Comparison of ENCODE assay signal across 23 mouse cellular contexts in the genomic region with DNA sequence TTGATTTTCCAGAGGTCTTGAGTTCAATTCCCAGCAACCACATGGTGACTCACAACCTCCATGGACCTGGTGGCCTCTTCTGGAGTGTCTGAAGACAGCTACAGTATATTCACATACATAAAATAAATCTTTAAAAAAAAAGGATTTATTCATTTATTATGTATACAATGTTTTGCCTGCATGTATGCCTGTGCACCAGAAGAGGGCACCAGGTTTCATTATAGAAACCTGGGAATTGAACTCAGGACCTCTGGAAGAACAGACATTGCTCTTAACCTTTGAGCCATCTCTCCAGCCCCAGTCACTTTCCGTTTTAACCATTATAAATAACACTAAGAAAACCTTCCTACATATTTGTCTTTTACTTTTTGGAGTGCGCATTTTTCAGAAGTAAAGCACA. TPM values are rescaled to one million over a fixed set of nuclear protein-coding genes. Genes with fewer than 3 reads are reported as not detected.
DNase-seq lines count a peak whose midpoint lies in the region; ATAC-seq and TF ChIP-seq lines count a peak whose summit lies in the region.
"Had no signal": no experiment of that assay in that cellular context is flagged by ENCODE, and none has a peak within 500 bp of the region (broad histone marks: within the 10 kb centered on the region; RNA-seq: fewer than 3 reads in every experiment).

No protein-coding gene starts in this region.

- no peak for TF ChIP-seq EP300 in lung, postnatal 0 days (IDR thresholded peaks at IDR 0.05)
- no peak for TF ChIP-seq EP300 in stomach, postnatal 0 days (optimal IDR thresholded peaks at IDR 0.05)

- H3K9me3 ChIP-seq in lung, postnatal 0 days (ENCODE audit: low read length) = no peaks in the 10 kb centered on the region
- no peaks in the 10 kb centered on the region for H3K9me3 ChIP-seq in stomach, postnatal 0 days (ENCODE audit: control insufficient read depth, low read length)
- H3K9me3 ChIP-seq: limb, embryonic 13.5 days; liver, embryonic 13.5 days; midbrain, embryonic 13.5 days; neural tube, embryonic 15.5 days had no signal

- no peaks in the 10 kb centered on the region for H3K27me3 ChIP-seq in lung, postnatal 0 days (replicated peaks; ENCODE audit: insufficient read depth, low read length)
- no peaks in the 10 kb centered on the region for H3K27me3 ChIP-seq in stomach, postnatal 0 days (ENCODE audit: control insufficient read depth, insufficient read depth, low read length)
- H3K27me3 ChIP-seq: forebrain, embryonic 13.5 days; limb, embryonic 13.5 days; liver, embryonic 13.5 days; midbrain, embryonic 13.5 days; neural tube, embryonic 15.5 days had no signal

- H3K9ac ChIP-seq in lung, postnatal 0 days (replicated peaks; ENCODE audit: low read depth) = no peak overlapping the region
- H3K9ac ChIP-seq in stomach, postnatal 0 days (ENCODE audit: low read length) = no peak overlapping the region
- H3K9ac ChIP-seq: forebrain, embryonic 13.5 days; hindbrain, embryonic 14.5 days; limb, embryonic 13.5 days; liver, embryonic 13.5 days; midbrain, embryonic 13.5 days; neural tube, embryonic 15.5 days had no signal

- TF ChIP-seq CTCF in gastrocnemius, adult 2 months (IDR thresholded peaks at IDR 0.05) = peak; percentile 50
- peak; percentile 65 for TF ChIP-seq CTCF in layer of hippocampus, adult 2 months (conservative IDR thresholded peaks at IDR 0.05)
- peak; percentile 40 for TF ChIP-seq CTCF in lung, postnatal 0 days (IDR thresholded peaks at IDR 0.05)
- peak; percentile 37 for TF ChIP-seq CTCF in stomach, postnatal 0 days (IDR thresholded peaks at IDR 0.05; ENCODE audit: low read depth)

- DNase-seq in gastrocnemius, adult 2 months = no peak
- no peak for DNase-seq in gastrocnemius, postnatal 25 days
- no peak for DNase-seq in layer of hippocampus, adult 2 months (ENCODE audit: low spot score in 2 of 2)
- DNase-seq in layer of hippocampus, adult 18-20 months (ENCODE audit: low spot score in 2 of 2) = no peak
- DNase-seq in lung, postnatal 0 days (ENCODE audit: low spot score) = no peak
- no peak for DNase-seq in lung, postnatal 25 days (ENCODE audit: low spot score)
- DNase-seq in stomach, postnatal 0 days (ENCODE audit: low spot score) = no peak
- no peak for DNase-seq in urinary bladder, postnatal 14 days (ENCODE audit: low spot score)
- DNase-seq: adrenal gland, adult 2 months; cerebellum, adult 18-20 months; liver, embryonic 13.5 days; retina, postnatal 1 day; right cerebral cortex, postnatal 14 days had no signal

- 92% methylated on average over 2 of the region's 2 CpGs for WGBS in lung, postnatal 0 days
- 91% methylated on average over 2 of the region's 2 CpGs for WGBS in stomach, postnatal 0 days

- H3K27ac ChIP-seq in gastrocnemius, adult 2 months = no peak overlapping the region
- H3K27ac ChIP-seq in layer of hippocampus, adult 2 months = no peak overlapping the region
- H3K27ac ChIP-seq in lung, postnatal 0 days (ENCODE audit: low read length) = no peak overlapping the region
- H3K27ac ChIP-seq in stomach, postnatal 0 days (replicated peaks) = no peak overlapping the region
- H3K27ac ChIP-seq: forebrain, embryonic 13.5 days; hindbrain, embryonic 14.5 days; limb, embryonic 13.5 days; macrophage; midbrain, embryonic 13.5 days; neural tube, embryonic 15.5 days had no signal

- ATAC-seq in lung, postnatal 0 days = no peak
- ATAC-seq in stomach, postnatal 0 days (ENCODE audit: low FRiP score, low TSS enrichment) = no peak
- ATAC-seq: activated CD4-positive, CD25-positive, alpha-beta regulatory T cell, adult 4 months; forebrain, embryonic 13.5 days; inflammation-experienced regulatory T-cells, adult 6 months; midbrain, embryonic 13.5 days had no signal

- no peak overlapping the region for H3K4me2 ChIP-seq in lung, postnatal 0 days (replicated peaks; ENCODE audit: low read depth, low read length)
- no peak overlapping the region for H3K4me2 ChIP-seq in stomach, postnatal 0 days (replicated peaks; ENCODE audit: low read depth)
- H3K4me2 ChIP-seq: forebrain, embryonic 13.5 days; heart, embryonic 11.5 days; hindbrain, embryonic 14.5 days; limb, embryonic 13.5 days; liver, embryonic 13.5 days; midbrain, embryonic 13.5 days; neural tube, embryonic 15.5 days had no signal

- intact Hi-C loops in gastrocnemius, adult 2 months (cut with DNase I) = loop anchor here (10.0 kb wide), 1 partner anchor 118 kb away; no protein-coding TSS in a partner anchor

- no peaks in the 10 kb centered on the region for H3K4me1 ChIP-seq in lung, postnatal 0 days (ENCODE audit: insufficient read depth, low read depth, low read length)
- no peaks in the 10 kb centered on the region for H3K4me1 ChIP-seq in stomach, postnatal 0 days (replicated peaks; ENCODE audit: control insufficient read depth, insufficient read depth)
- H3K4me1 ChIP-seq: forebrain, embryonic 13.5 days; neural tube, embryonic 15.5 days had no signal

- no peak overlapping the region for H3K4me3 ChIP-seq in gastrocnemius, adult 2 months
- no peak overlapping the region for H3K4me3 ChIP-seq in layer of hippocampus, adult 2 months
- H3K4me3 ChIP-seq in lung, postnatal 0 days (ENCODE audit: low read depth, low read length) = no peak overlapping the region
- no peak overlapping the region for H3K4me3 ChIP-seq in stomach, postnatal 0 days (ENCODE audit: low read depth, low read length)
- H3K4me3 ChIP-seq: erythroblast, embryonic 14.5 days; forebrain, embryonic 13.5 days; limb, embryonic 13.5 days; liver, embryonic 13.5 days; midbrain, embryonic 13.5 days; neural tube, embryonic 15.5 days had no signal

- no peaks in the 10 kb centered on the region for H3K36me3 ChIP-seq in lung, postnatal 0 days (ENCODE audit: insufficient read depth, low read length)
- H3K36me3 ChIP-seq in stomach, postnatal 0 days (ENCODE audit: control insufficient read depth, insufficient read depth, low read length) = no peaks in the 10 kb centered on the region

RNA-seq across cellular contexts. Expression of gene Wdcp, which starts 13.7 kb away (rescaled TPM):
- total RNA-seq in gastrocnemius, adult 2 months (2021) = 1 to 10 TPM; 5.5 to 7.6 TPM
- total RNA-seq in gastrocnemius, postnatal 25 days (2021) = 1 to 10 TPM; 4.6 TPM
- 10 to 100 TPM; 12.7 to 14.3 TPM for total RNA-seq in layer of hippocampus, adult 2 months (2021)
- 10 to 100 TPM; 13.0 to 14.8 TPM for total RNA-seq in layer of hippocampus, adult 18-20 months (2021)
- 11.1 and 11.8 TPM in 2 replicates for polyA plus RNA-seq in lung, postnatal 0 days (2015; fragmentation: Nextera tagmentation; extraction: Ambion mirVana)
- polyA plus RNA-seq in stomach, postnatal 0 days (2015; fragmentation: Nextera tagmentation; extraction: Ambion mirVana) = 7.4 and 8.2 TPM in 2 replicates

RNA-seq across cellular contexts. Expression of gene Fkbp1b, which starts 15.4 kb away (rescaled TPM):
- total RNA-seq in gastrocnemius, adult 2 months (2021) = under 1 TPM; 0.64 to 0.84 TPM
- total RNA-seq in gastrocnemius, postnatal 25 days (2021) = 1 to 10 TPM in 1 of 2 experiments, under 1 TPM in 1; 0.56 to 1.0 TPM
- total RNA-seq in layer of hippocampus, adult 2 months (2021) = 10 to 100 TPM; 48.8 to 56.0 TPM
- total RNA-seq in layer of hippocampus, adult 18-20 months (2021) = 10 to 100 TPM; 43.3 to 56.1 TPM
- polyA plus RNA-seq in lung, postnatal 0 days (2015; fragmentation: Nextera tagmentation; extraction: Ambion mirVana) = 13.7 and 15.3 TPM in 2 replicates
- 7.7 and 8.3 TPM in 2 replicates for polyA plus RNA-seq in stomach, postnatal 0 days (2015; fragmentation: Nextera tagmentation; extraction: Ambion mirVana)
- polyA plus RNA-seq: activated CD4-positive, CD25-positive, alpha-beta regulatory T cell, adult 4 months had no signal

RNA-seq across cellular contexts. Expression of gene Mfsd2b, which starts 17.3 kb away (rescaled TPM):
- total RNA-seq in gastrocnemius, adult 2 months (2021) = under 1 TPM; 0.33 to 0.46 TPM
- under 1 TPM; 0.32 to 0.41 TPM for total RNA-seq in gastrocnemius, postnatal 25 days (2021)
- total RNA-seq in layer of hippocampus, adult 2 months (2021) = under 1 TPM; 0.59 to 1.00 TPM
- under 1 TPM; 0.36 to 0.59 TPM for total RNA-seq in layer of hippocampus, adult 18-20 months (2021)
- polyA plus RNA-seq in lung, postnatal 0 days (2015; fragmentation: Nextera tagmentation; extraction: Ambion mirVana) = 2.5 TPM in 2 replicates
- 0.30 and 0.38 TPM in 2 replicates for polyA plus RNA-seq in stomach, postnatal 0 days (2015; fragmentation: Nextera tagmentation; extraction: Ambion mirVana)

RNA-seq across cellular contexts. Expression of gene Sf3b6, which starts 39.5 kb away (rescaled TPM):
- 10 to 100 TPM; 24.0 to 37.0 TPM for total RNA-seq in gastrocnemius, adult 2 months (2021)
- 10 to 100 TPM; 31.8 to 35.6 TPM for total RNA-seq in gastrocnemius, postnatal 25 days (2021)
- 10 to 100 TPM; 89.4 to 91.4 TPM for total RNA-seq in layer of hippocampus, adult 2 months (2021)
- total RNA-seq in layer of hippocampus, adult 18-20 months (2021) = 10 to 100 TPM; 68.4 to 76.9 TPM
- 183 and 204 TPM in 2 replicates for polyA plus RNA-seq in lung, postnatal 0 days (2015; fragmentation: Nextera tagmentation; extraction: Ambion mirVana)
- 288 and 301 TPM in 2 replicates for polyA plus RNA-seq in stomach, postnatal 0 days (2015; fragmentation: Nextera tagmentation; extraction: Ambion mirVana)

RNA-seq across cellular contexts. Expression of gene Ubxn2a, which starts 50.7 kb away (rescaled TPM):
- 100 to 1,000 TPM; 128 to 133 TPM for total RNA-seq in gastrocnemius, adult 2 months (2021)
- 10 to 100 TPM; 83.8 to 96.3 TPM for total RNA-seq in gastrocnemius, postnatal 25 days (2021)
- total RNA-seq in layer of hippocampus, adult 2 months (2021) = 10 to 100 TPM; 43.9 to 46.0 TPM
- 10 to 100 TPM; 51.1 to 52.9 TPM for total RNA-seq in layer of hippocampus, adult 18-20 months (2021)
- polyA plus RNA-seq in lung, postnatal 0 days (2015; fragmentation: Nextera tagmentation; extraction: Ambion mirVana) = 30.9 and 32.6 TPM in 2 replicates
- 35.2 and 37.6 TPM in 2 replicates for polyA plus RNA-seq in stomach, postnatal 0 days (2015; fragmentation: Nextera tagmentation; extraction: Ambion mirVana)

Comparison
In these comparisons a context has a peak if more than half of its experiments do, and no peak if none do; other contexts are left out.
1. RNA of gene Fkbp1b, which starts 15.4 kb away (total RNA-seq): 43.3 to 56.1 TPM in layer of hippocampus, adult 18-20 months and 48.8 to 56.0 TPM in layer of hippocampus, adult 2 months; 0.56 to 1.0 TPM in gastrocnemius, postnatal 25 days and 0.64 to 0.84 TPM in gastrocnemius, adult 2 months; every median in the first group is over 10 times any median in the second.
2. Peak in every context shown above with its lines, with median percentiles within 50 percentile points of each other: CTCF ChIP-seq.